Mouse (Mus musculus): Measurements from ENCODE around the gene Isy1.
"Not testable (repeated sequence)": the region's sequence is repeated elsewhere in the genome, so short reads cannot be mapped to it uniquely, and the experiment has no call there.

The Isy1 gene

GRCm38 (mm10) chr6:87778294-87779173 is 60.1 kb downstream of the Isy1 start:
- DNase-seq (ENCODE audit: low read depth, low spot score), result no peak

- no peak for DNase-seq (ENCODE audit: low read depth, low spot score)
These were observed 60.8 kb downstream of the Isy1 start, which contains the start of gene Gp9 for GRCm38 (mm10) chr6:87777842-87778241. Gp9 (plus strand) TSS chr6:87778072.

GRCm38 (mm10) chr6:87776663-87777062 is 61.9 kb downstream of the Isy1 start:
- no peak for DNase-seq (ENCODE audit: low read depth, low spot score)

GRCm38 (mm10) chr6:87775588-87776245 is 62.9 kb downstream of the Isy1 start:
- no peak for DNase-seq (ENCODE audit: low read depth, low spot score)

DNA sequence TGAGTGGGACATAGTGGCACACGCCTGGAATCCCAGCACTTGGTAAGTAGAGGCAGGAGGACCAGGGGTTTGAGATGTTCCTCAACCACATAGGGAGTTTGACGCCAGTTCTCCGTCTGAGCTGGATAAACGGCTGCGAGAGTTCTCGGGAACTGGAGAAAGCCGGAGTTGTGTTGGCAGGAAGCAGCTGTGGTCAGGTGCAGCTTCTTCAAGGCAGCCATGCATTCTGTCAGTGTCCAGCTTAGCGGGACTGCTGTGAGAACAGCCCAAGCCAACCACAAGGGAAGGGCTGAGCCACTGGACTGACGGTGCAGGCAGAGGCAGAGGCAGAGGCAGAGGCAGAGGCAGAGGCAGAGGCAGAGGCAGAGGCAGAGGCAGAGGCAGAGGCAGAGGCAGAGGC is 63.7 kb downstream of the Isy1 start:
- no peak for DNase-seq (ENCODE audit: low read depth, low spot score)

GRCm38 (mm10) chr6:87774466-87774865 is 64.1 kb downstream of the Isy1 start:
- DNase-seq (ENCODE audit: low read depth, low spot score), result no peak

GRCm38 (mm10) chr6:87770626-87771025 is 68.0 kb downstream of the Isy1 start:
- no peak for DNase-seq (ENCODE audit: low read depth, low spot score)

DNA sequence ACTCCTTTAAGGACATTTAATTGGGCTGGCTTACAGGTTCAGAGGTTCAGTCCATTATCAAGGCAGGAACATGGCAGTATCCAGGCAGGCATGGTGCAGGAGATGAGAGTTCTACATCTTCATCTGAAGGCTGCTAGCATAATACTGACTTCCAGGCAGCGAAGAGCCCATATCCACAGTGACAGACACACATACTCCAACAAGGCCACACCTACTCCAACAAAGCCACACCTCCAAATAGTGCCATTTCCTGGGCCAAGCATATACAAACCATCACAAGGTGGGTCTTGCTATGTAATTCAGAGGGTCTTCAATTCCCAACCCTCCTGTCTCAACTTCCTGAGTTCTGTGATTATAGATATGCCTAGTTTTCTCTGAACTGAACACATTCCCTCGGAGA is 74.3 kb downstream of the Isy1 start:
- not testable (repeated sequence) for DNase-seq (ENCODE audit: low read depth, low spot score)

Measured in forelimb bud, embryonic 11.5 days (tissue).